Mouse (Mus musculus) lung, adult 2 months (tissue): Measurements from ENCODE around the gene Mark3.

Experiments
- CTCF ChIP-seq: fragments of 200-500 bp; IDR thresholded peaks from 2 replicates; pipeline ENCODE4 v1.5.1; 2011; ENCODE audit warnings: mild to moderate bottlenecking, low read length, control low read depth; ENCODE audit not compliant: insufficient read depth
- POLR2A ChIP-seq: fragments of 200-500 bp; IDR thresholded peaks from 2 replicates; pipeline ENCODE4 v1.6.1; 2011; ENCODE audit warnings: low read depth, mild to moderate bottlenecking, control low read depth, low read length, borderline replicate concordance; ENCODE audit errors: extremely low read depth

GRCm38 (mm10) chr12:111672176-111672575 lies 97.9 kb downstream of the Mark3 start, which contains the start of gene Ckb:
- peak; percentile 81; the same call in 1 of the 2 replicates for TF ChIP-seq POLR2A
- TF ChIP-seq CTCF = no peak
